Mouse (Mus musculus): ENCODE results near the gene Cgn. TPM values are rescaled to one million over a fixed set of nuclear protein-coding genes. Genes with fewer than 3 reads are reported as not detected.

Gene Cgn
- polyA plus RNA-seq (2012) = 0.06 and 0.08 TPM in 2 replicates

GRCm38 (mm10) chr3:94786367-94786835 is at the start of gene Cgn:
Gene Cgn (minus strand): TSS chr3:94786492.

Other genes starting within 250 kb of the Cgn start
- gene Snx27, start 203.8 kb downstream of the Cgn start, polyA plus RNA-seq (2012) = 5.6 and 6.2 TPM in 2 replicates
- not detected in 2 replicates for gene Gm10972, start 143.4 kb downstream of the Cgn start, polyA plus RNA-seq (2012)
- gene Tuft1, start 127.6 kb downstream of the Cgn start, polyA plus RNA-seq (2012) = 2.0 and 3.0 TPM in 2 replicates
- gene Selenbp2, start 92.9 kb downstream of the Cgn start, polyA plus RNA-seq (2012) = not detected in 2 replicates
- gene Pogz, start 51.1 kb upstream of the Cgn start, polyA plus RNA-seq (2012) = 54.5 and 75.9 TPM in 2 replicates
- gene Psmb4, start 100.5 kb upstream of the Cgn start, polyA plus RNA-seq (2012) = 151 and 173 TPM in 2 replicates
- 19.5 and 20.8 TPM in 2 replicates for gene Selenbp1, start 146.6 kb upstream of the Cgn start, polyA plus RNA-seq (2012)
- gene Rfx5, start 167.6 kb upstream of the Cgn start, polyA plus RNA-seq (2012) = 15.7 and 16.9 TPM in 2 replicates
- 7.3 and 7.5 TPM in 2 replicates for gene Pi4kb, start 188.2 kb upstream of the Cgn start, polyA plus RNA-seq (2012)
- gene Zfp687, start 229.0 kb upstream of the Cgn start, polyA plus RNA-seq (2012) = 34.9 and 36.5 TPM in 2 replicates

All from megakaryocyte-erythroid progenitor cell, adult 5 weeks (primary cell).